Mouse (Mus musculus): ENCODE measurements around the gene Ptprk.
A peak's percentile ranks its signal among the peaks of the same experiment; 100 is the strongest.

Ptprk gene

DNA sequence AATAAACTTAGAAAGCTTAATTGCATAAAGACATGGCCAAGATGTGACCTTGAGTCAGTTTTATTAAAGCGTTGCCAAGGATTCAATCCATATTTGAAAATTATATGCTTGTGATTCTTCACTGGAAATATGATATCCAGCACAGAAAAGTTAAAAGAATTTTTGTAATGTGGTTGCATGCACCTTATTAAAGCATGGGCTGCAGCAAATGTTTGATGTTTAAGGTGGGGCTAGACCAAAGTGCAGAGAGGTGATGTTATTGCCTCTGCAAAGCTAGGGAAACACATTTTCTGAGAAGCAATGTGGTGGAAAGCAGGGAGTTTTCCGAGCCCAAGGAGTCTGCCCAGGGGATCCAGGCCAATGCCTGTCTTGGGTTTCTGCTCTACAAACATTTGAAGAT lies 334.4 kb downstream of the Ptprk start:
- DNase-seq (ENCODE audit: low spot score in 2 of 2), result no peak

DNA sequence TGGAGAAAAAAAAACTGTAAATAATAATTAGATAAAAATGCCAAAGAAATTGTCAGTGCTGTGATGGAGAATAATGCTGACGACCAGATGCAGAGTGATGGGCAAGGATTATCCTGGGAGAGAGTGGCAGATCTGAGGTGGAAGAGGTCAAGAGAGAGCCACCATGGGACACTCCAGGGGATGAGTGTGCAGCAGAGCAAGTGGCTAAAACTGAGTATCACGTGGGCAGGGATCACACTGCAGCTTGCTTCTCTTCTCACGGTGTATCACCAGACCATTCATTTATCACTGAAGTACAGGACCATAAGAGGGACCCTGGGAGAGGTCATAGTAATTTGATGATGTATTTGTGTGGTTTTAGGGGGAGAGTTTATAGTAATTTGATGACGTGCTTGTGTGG lies 340.2 kb downstream of the Ptprk start:
- DNase-seq (ENCODE audit: low spot score in 2 of 2), result no peak

DNA sequence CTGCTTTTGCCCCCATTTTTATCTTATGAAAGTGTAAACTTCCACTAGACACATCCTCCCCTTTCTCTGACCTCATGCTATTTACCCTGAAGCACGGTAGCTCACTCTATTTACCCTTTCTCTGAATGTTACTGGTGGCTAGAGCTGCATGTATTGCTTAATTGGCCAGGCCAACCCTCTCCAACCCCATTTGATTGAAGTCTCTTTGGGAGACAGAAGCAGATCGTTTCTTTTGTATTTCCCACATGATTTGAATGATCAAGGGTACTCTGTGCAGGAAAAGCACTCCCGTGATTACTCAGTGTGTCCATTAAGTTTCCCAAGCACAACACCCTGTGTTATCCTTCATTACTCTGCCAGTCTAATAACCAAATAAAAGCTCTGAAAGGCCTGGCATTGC lies 348.0 kb downstream of the Ptprk start:
- no peak for DNase-seq (ENCODE audit: low spot score in 2 of 2)

- DNase-seq (ENCODE audit: low spot score in 2 of 2), result no peak
These were observed 350.8 kb downstream of the Ptprk start for GRCm38 (mm10) chr10:28425371-28425770.

GRCm38 (mm10) chr10:28436084-28436483 lies 361.5 kb downstream of the Ptprk start:
- no peak for DNase-seq (ENCODE audit: low spot score in 2 of 2)

DNA sequence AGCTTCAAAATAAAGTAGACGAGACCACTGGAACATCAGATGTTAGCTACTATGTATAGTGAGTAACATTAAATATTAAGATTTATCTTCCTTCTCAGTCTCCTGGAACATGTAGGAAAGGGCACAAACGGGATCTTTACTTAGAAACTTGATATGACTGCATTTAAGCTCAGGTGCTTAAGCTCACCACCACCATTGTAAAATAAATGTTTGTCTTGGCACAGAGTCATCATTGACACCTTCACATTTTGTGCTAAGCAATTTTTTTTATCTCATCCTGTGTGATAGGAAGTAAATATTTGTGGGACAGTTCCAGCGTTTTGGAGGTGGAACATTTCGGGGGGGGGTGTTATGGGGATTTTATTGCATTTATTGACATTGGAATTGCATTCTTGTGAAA lies 375.2 kb downstream of the Ptprk start:
- DNase-seq (ENCODE audit: low spot score in 2 of 2), result no peak

DNA sequence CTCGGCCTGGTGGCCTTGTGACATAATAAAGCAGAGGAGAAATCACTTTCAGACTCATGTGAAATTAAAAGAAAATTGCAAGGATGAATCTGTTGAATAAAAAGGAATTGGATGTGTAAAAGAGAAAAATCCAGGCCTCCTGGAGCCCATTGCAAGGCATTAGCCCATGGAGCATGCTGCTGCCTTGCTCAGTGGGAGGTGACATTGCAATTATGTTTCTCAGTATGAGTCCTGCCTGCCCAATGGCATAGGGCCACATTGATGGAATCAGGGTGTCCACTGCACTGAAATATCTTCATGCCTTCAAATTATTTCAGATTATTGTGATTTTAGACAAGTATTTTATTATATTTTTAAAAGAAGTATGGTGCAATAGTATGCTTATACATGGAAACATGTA lies 376.0 kb downstream of the Ptprk start:
- no peak for DNase-seq (ENCODE audit: low spot score in 2 of 2)

GRCm38 (mm10) chr10:28458027-28458426 lies 383.4 kb downstream of the Ptprk start:
- no peak for DNase-seq (ENCODE audit: low spot score in 2 of 2)

GRCm38 (mm10) chr10:28459963-28460362 lies 385.3 kb downstream of the Ptprk start:
- no peak for DNase-seq (ENCODE audit: low spot score in 2 of 2)

GRCm38 (mm10) chr10:28463706-28464105 lies 389.1 kb downstream of the Ptprk start:
- DNase-seq (ENCODE audit: low spot score in 2 of 2), result no peak

GRCm38 (mm10) chr10:28464766-28465548 lies 390.3 kb downstream of the Ptprk start:
- no peak for DNase-seq (ENCODE audit: low spot score in 2 of 2)

DNA sequence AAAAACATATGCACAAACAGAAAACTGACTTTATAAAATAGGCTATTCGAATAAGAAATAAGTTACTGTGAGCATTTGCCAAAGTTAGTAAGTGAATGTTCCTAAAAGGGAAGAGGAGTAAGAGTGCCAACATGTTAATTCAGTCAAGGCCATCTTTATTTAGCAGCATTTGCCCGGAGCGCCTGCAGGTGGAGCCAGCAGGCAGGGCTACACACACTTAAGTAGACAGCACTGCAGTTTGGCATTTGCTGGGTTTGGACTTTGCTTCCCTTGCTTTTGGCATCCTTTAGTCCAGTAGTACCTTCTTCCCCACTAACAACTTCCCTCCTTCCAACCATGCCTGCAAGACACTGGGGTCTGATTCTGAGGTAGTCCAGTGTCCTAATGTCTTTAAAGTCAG lies 411.0 kb downstream of the Ptprk start:
- peak; percentile 6 to 19 for DNase-seq (ENCODE audit: low spot score in 2 of 2)

DNA sequence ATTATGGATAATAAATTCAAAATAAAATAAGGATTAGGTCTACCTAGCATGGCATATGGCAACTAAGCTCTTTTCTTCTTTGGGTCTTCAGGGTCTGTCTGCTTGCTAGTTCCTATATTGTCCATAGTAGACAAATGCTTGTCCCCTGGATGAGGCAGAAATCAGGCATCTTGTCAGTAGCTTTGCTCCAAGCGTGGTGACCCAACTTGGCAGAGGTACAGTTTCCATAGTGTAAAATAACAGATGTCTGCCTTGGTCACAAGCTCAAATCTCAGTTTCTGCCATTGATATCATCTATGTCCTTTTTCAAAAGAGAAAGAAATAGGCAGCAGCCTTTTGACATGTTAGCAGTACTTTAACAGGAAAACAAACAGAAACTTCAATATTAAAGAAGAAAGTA lies 416.4 kb downstream of the Ptprk start:
- no peak for DNase-seq (ENCODE audit: low spot score in 2 of 2)

- no peak for DNase-seq (ENCODE audit: low spot score in 2 of 2)
These were observed 417.6 kb downstream of the Ptprk start for GRCm38 (mm10) chr10:28492206-28492605.

DNA sequence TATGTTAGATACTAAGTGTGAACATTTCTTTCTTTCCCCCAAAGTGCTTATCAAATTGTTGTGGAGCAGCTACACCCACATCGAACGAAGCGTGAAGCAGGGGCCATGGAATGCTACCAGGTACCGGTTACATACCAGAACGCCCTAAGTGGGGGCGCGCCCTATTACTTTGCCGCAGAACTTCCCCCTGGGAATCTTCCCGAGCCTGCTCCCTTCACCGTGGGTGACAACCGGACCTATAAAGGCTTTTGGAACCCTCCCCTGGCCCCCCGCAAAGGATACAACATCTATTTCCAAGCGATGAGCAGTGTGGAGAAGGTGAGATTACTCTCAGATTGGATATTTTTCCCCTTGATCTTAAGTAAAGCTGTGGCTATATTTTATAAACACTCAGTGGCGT lies 418.2 kb downstream of the Ptprk start:
- DNase-seq (ENCODE audit: low spot score in 2 of 2), result no peak

DNA sequence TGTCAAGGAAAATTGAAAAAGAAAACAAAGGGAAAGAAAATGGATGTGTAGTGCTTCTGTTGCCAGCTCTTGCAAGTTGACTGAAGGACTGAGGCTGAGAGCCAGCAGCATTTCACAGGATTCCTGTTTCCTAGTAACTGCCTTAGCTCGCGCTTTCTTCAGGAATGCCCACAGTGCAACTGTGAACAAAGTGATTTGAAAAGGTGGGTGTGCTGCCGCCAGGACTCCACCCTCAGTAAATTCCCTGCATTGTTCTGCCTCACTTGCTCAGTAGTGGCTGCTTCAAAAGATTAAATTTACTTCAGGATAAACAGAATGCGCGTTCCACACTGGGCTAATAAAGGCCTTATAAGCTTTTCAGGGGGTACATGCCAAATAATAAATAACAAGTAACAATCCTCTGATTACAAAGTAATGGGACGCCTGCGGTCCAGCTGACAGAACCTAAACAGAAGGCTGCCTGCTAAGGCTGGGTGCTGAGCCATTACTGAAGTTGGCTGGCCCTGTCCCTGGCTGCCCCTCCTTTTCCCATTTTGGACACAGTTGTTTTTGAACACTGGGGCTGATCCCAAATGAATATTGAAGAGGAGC lies 418.7 kb downstream of the Ptprk start:
- no peak for DNase-seq (ENCODE audit: low spot score in 2 of 2)

DNA sequence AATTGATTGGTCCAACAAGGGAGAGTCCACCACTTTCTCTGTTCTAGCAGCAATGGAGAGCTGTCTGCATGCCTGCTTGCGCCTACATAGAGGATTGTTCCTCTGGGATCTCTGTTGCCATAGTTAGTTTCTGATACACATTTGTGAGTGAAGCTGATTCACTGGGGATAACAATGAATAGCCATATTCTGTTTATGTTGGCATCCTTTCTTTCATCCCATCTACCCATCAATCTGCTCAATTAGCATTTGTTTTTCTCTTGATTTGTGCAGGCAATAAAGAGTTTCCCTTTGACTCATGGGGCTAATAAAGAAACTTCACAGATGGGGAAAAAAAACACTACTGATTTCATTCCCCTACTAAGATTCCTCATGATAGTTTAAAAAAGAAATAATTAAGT lies 423.2 kb downstream of the Ptprk start:
- no peak for DNase-seq (ENCODE audit: low spot score in 2 of 2)

DNA sequence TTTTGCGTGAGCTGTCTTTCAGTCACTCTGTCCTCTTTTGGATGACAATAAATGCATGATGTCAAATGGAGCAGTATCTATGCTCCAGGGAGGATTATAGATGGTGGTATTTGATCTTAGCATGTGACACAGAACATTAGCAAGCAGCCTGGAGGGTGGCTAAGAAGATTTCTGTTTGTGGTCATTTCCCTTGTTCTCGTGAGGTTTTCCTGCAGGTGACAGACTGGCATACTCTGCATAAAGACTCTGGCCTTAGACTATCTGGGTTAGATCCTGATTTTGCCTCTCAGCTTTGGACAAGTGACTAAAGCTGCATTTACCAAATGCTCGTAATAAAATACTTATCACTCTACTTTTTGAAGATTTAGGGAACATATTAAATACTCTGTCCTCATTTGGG lies 423.9 kb downstream of the Ptprk start:
- no peak for DNase-seq (ENCODE audit: low spot score in 2 of 2)

DNA sequence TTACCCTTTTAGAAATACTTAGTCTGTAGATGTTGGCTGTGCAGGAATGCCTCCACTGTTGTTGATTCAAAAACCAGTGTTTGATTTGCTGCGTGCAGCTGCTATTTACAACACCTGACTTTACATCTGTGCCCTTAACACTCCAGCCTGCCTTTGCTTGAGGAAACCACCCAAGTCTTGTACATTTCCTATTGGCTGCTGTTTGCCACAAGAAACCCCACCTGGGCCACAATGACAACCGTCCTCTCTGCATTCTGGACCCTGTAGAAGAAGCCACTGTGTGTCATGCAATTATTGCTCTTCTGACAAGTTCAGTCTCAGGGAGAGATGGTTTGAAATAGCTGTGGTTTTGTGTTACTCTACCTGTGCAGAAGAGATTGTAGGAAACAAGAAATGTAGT lies 439.0 kb downstream of the Ptprk start:
- DNase-seq (ENCODE audit: low spot score in 2 of 2), result peak in 1 of 2 experiments; percentile 3

GRCm38 (mm10) chr10:28516147-28516546 lies 441.5 kb downstream of the Ptprk start:
- DNase-seq (ENCODE audit: low spot score in 2 of 2), result peak; percentile 21 to 32

DNA sequence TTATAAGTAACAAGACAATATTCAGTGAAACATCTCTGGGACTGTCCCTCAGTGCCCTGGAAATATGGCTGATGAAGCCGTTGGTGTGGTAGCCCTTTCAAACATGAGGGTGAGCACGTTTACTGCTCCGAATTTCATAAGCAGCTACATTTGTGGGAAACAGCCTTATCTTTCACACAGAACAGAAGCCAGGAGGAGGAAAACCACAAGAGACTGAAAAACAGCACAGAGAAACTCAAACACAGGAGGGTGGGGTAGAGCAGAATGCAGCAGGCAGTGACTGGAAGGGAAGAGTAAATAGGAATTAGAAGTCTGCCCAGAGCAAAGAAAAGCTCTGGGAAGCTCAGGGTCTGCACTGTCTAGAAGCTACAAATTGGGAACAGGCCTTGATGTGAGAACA lies 443.7 kb downstream of the Ptprk start:
- DNase-seq (ENCODE audit: low spot score in 2 of 2), result peak; percentile 8 to 20

DNA sequence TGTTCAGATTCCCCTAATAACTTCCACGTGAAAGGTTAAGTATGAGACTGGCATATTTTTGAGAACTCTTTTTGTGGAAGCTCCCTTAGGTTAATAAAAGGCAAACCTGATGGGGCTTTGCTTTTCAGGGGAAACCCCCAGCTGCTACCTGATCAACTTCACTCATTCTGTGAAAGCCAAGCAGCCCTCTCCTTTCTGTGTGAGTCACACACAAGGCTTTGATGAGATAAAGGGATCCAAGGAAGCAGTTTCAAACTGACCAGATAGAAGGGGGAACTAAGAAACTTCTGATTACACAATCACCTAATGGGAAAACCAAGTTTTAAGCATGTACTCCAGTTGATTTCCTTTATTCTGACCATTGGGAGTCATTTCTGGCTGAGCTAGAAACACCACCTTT lies 445.2 kb downstream of the Ptprk start:
- DNase-seq (ENCODE audit: low spot score in 2 of 2), result no peak

GRCm38 (mm10) chr10:28523992-28524735 lies 449.5 kb downstream of the Ptprk start:
- DNase-seq (ENCODE audit: low spot score in 2 of 2), result no peak

Data from spleen, postnatal 36 days (tissue).